Mouse (Mus musculus): Measurements from ENCODE around the gene Txnrd2.

DNA sequence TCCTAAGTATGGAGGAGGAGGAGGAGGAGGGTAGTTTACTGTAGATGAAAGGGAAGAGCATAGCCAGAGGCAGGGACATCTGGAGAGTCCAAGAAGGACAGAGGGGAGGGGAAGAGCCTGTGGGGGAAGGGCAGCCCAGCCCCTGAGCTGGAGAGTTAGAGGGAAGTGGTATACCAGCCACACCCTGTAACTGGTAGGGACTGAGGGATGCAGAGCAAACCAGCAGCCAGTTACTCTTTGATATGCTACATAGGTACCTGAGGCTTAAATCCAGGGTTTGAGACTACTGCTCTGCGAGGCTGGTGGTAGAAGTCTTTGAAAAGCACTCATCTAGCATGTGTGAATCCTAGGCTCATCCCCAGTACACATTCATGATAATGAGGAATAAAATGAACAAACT, 64.7 kb downstream of the Txnrd2 start:
- TF ChIP-seq CTCF (IDR thresholded peaks at IDR 0.05; ENCODE audit: low read depth, low read length) (no peak), POLR2A (IDR thresholded peaks at IDR 0.05; ENCODE audit: borderline replicate concordance, low read depth, low read length) (no peak)
